Mouse (Mus musculus) heart, adult 2 months (tissue): ENCODE results near the gene Slc25a16. TPM values are rescaled to one million over a fixed set of nuclear protein-coding genes. Genes with fewer than 3 reads are reported as not detected.
"Not testable (repeated sequence)": the region's sequence is repeated elsewhere in the genome, so short reads cannot be mapped to it uniquely, and the experiment has no call there.

Experiments
- DNase-seq, 2 experiments: peaks; one replicate each; pipeline ENCODE4 v3.0.0; 2021
- H3K27ac ChIP-seq: fragments of 200-600 bp; 2 replicates; pipeline ENCODE4 v1.8.1; 2022
- H3K27me3 ChIP-seq: fragments of 200-500 bp; 2 replicates; pipeline ENCODE4 v1.6.1; 2012; ENCODE audit warnings: mild to moderate bottlenecking, low read length, inconsistent platforms, mixed read lengths; ENCODE audit not compliant: control insufficient read depth, insufficient read depth
- H3K36me3 ChIP-seq: fragments of 200-500 bp; 2 replicates; pipeline ENCODE4 v1.6.1; 2012; ENCODE audit warnings: low read length, inconsistent platforms; ENCODE audit not compliant: control insufficient read depth, insufficient read depth
- H3K4me1 ChIP-seq: fragments of 200-500 bp; 2 replicates; pipeline ENCODE4 v1.6.1; 2011; ENCODE audit warnings: low read length; ENCODE audit not compliant: control insufficient read depth, insufficient read depth
- H3K4me3 ChIP-seq: fragments of 200-600 bp; 2 replicates; pipeline ENCODE4 v1.8.1; 2022
- H3K79me2 ChIP-seq: fragments of 200-500 bp; replicated peaks from 2 replicates; pipeline ENCODE4 v1.6.1; 2012; ENCODE audit warnings: mild to moderate bottlenecking, inconsistent platforms, low read length, moderate library complexity, mixed read lengths; ENCODE audit not compliant: control insufficient read depth, insufficient read depth
- H3K9ac ChIP-seq: fragments of 200-500 bp; 2 replicates; pipeline ENCODE4 v1.6.1; 2012; ENCODE audit warnings: low read depth, mild to moderate bottlenecking, control low read depth, inconsistent platforms, low read length, mixed read lengths
- CTCF ChIP-seq: fragments of 200-600 bp; IDR thresholded peaks from 2 replicates; pipeline ENCODE4 v1.8.1; 2022; ENCODE audit warnings: antibody characterized with exemption, mild to moderate bottlenecking, moderate library complexity
- EP300 ChIP-seq: fragments of 200-500 bp; IDR thresholded peaks from 2 replicates; pipeline ENCODE4 v1.6.1; 2011; ENCODE audit warnings: low read depth, low read length, control low read depth; ENCODE audit not compliant: insufficient read depth
- POLR2A ChIP-seq: fragments of 200-500 bp; IDR thresholded peaks from 2 replicates; pipeline ENCODE4 v1.6.1; 2011; ENCODE audit warnings: mild to moderate bottlenecking, low read depth, low read length, control low read depth; ENCODE audit not compliant: insufficient read depth
- WGBS: fragments of 180-500 bp; shearing (Covaris S2); methylation state at CpG from one replicate; pipeline ENCODE4 v1.1.7; 2018; 5-methylcytosine and 5-hydroxymethylcytosine counted together
- intact Hi-C: fragments of 180-260 bp; cut with DNase I; formaldehyde crosslinking; loops from one replicate; pipeline ENCODE4 v1.15.1; 2025
- polyA plus RNA-seq: library from polyadenylated mRNA; depleted of rRNA; stranded (reverse); fragments of >200 nt; gene quantifications from 2 replicates; pipeline ENCODE4 v1.2.3, GENCODE M21; 2012
- total RNA-seq, 2 experiments: library from RNA; stranded (reverse); gene quantifications; 2 replicates each; pipeline ENCODE4 v1.2.3; 2021

Slc25a16 gene
- total and polyA plus RNA-seq, 3 experiments = 20.4 to 27.1 (median 21.7) TPM

- no peaks in the 10 kb centered on the region for H3K79me2 ChIP-seq
- no peaks in the 10 kb centered on the region for H3K4me1 ChIP-seq
- DNase-seq = no peak
- no peak overlapping the region for H3K27ac ChIP-seq
- WGBS = 98% methylated on average over 3 of the region's 3 CpGs
- H3K9ac ChIP-seq = no peak overlapping the region
- H3K36me3 ChIP-seq = no peaks in the 10 kb centered on the region
- TF ChIP-seq POLR2A (no peak), CTCF (no peak), EP300 (no peak)
- H3K4me3 ChIP-seq = no peak overlapping the region
- intact Hi-C loops = no loop called here
- no peaks in the 10 kb centered on the region for H3K27me3 ChIP-seq
Observed at GRCm38 (mm10) chr10:62897437-62897836, 23.0 kb upstream of the Slc25a16 start.

- Histone ChIP-seq H3K9ac (no peak overlapping the region), H3K27ac (no peak overlapping the region), H3K79me2 (no peaks in the 10 kb centered on the region), H3K27me3 (no peaks in the 10 kb centered on the region), H3K36me3 (no peaks in the 10 kb centered on the region), H3K4me3 (no peak overlapping the region), H3K4me1 (no peaks in the 10 kb centered on the region)
- TF ChIP-seq EP300 (no peak), CTCF (no peak)
- WGBS = 76% methylated on average over 2 of the region's 2 CpGs
- no peak for DNase-seq
- intact Hi-C loops = no loop called here
Observed at GRCm38 (mm10) chr10:62898061-62898460, 22.4 kb upstream of the Slc25a16 start.

- H3K4me3 ChIP-seq = no peak overlapping the region
- no peak for TF ChIP-seq EP300
- TF ChIP-seq CTCF = no peak
- TF ChIP-seq POLR2A = no peak
- H3K27ac ChIP-seq = no peak overlapping the region
- no peak for DNase-seq
- H3K9ac ChIP-seq = no peak overlapping the region
- no peaks in the 10 kb centered on the region for H3K79me2 ChIP-seq
- H3K4me1 ChIP-seq = no peaks in the 10 kb centered on the region
- no peaks in the 10 kb centered on the region for H3K36me3 ChIP-seq
- WGBS = 97% methylated on average over 4 of the region's 4 CpGs
- no peaks in the 10 kb centered on the region for H3K27me3 ChIP-seq
- intact Hi-C loops = no loop called here
Observed at GRCm38 (mm10) chr10:62900144-62900543, 20.3 kb upstream of the Slc25a16 start.

GRCm38 (mm10) chr10:62901826-62902225 lies 18.6 kb upstream of the Slc25a16 start:
- Histone ChIP-seq H3K27me3 (no peaks in the 10 kb centered on the region), H3K36me3 (no peaks in the 10 kb centered on the region), H3K4me3 (no peak overlapping the region), H3K9ac (no peak overlapping the region), H3K79me2 (no peaks in the 10 kb centered on the region), H3K4me1 (no peaks in the 10 kb centered on the region), H3K27ac (no peak overlapping the region)
- intact Hi-C loops = no loop called here
- DNase-seq = no peak
- TF ChIP-seq EP300 (no peak), CTCF (no peak), POLR2A (no peak)
- WGBS = 52% methylated on average over 8 of the region's 8 CpGs

GRCm38 (mm10) chr10:62902829-62903228 lies 17.6 kb upstream of the Slc25a16 start:
- Histone ChIP-seq H3K4me3 (no peak overlapping the region), H3K9ac (no peak overlapping the region), H3K27ac (no peak overlapping the region), H3K36me3 (no peaks in the 10 kb centered on the region), H3K27me3 (no peaks in the 10 kb centered on the region), H3K4me1 (no peaks in the 10 kb centered on the region), H3K79me2 (no peaks in the 10 kb centered on the region)
- WGBS = 26% methylated on average over 1 of the region's 1 CpGs
- no peak for DNase-seq
- no peak for TF ChIP-seq CTCF
- no peak for TF ChIP-seq EP300
- TF ChIP-seq POLR2A = no peak
- intact Hi-C loops = no loop called here

GRCm38 (mm10) chr10:62906336-62906735 lies 14.1 kb upstream of the Slc25a16 start:
- H3K27ac ChIP-seq = no peak overlapping the region
- no peaks in the 10 kb centered on the region for H3K27me3 ChIP-seq
- no peak for DNase-seq
- H3K4me3 ChIP-seq = no peak overlapping the region
- H3K36me3 ChIP-seq = no peaks in the 10 kb centered on the region
- no peak overlapping the region for H3K9ac ChIP-seq
- 70% methylated on average over 7 of the region's 7 CpGs for WGBS
- H3K79me2 ChIP-seq = no peaks in the 10 kb centered on the region
- TF ChIP-seq CTCF (no peak), POLR2A (no peak), EP300 (no peak)
- H3K4me1 ChIP-seq = no peaks in the 10 kb centered on the region
- intact Hi-C loops = no loop called here

GRCm38 (mm10) chr10:62908896-62909295 lies 11.5 kb upstream of the Slc25a16 start, which contains the start of gene Tet1:
TSS of gene Tet1 (minus strand) at chr10:62908996.
- DNase-seq, intact Hi-C loops, H3K27ac ChIP-seq, H3K27me3 ChIP-seq, H3K79me2 ChIP-seq, H3K4me3 ChIP-seq, H3K4me1 ChIP-seq, H3K9ac ChIP-seq, H3K36me3 ChIP-seq: not testable (repeated sequence)
- no CpG with 5 or more reads among the region's 1 CpGs for WGBS
